Mouse (Mus musculus) heart, postnatal 25 days (tissue): ENCODE data around the gene Shisa6. TPM values are rescaled to one million over a fixed set of nuclear protein-coding genes. Genes with fewer than 3 reads are reported as not detected.
"Not testable (repeated sequence)": the region's sequence is repeated elsewhere in the genome, so short reads cannot be mapped to it uniquely, and the experiment has no call there.

Source experiments
- DNase-seq: peaks from one replicate; pipeline ENCODE4 v3.0.0; 2022; ENCODE audit warnings: low spot score
- intact Hi-C: fragments of 180-260 bp; cut with DNase I; formaldehyde crosslinking; loops from one replicate; pipeline ENCODE4 v1.15.1; 2025
- total RNA-seq, 2 experiments: library from RNA; stranded (reverse); gene quantifications; 2 replicates each; pipeline ENCODE4 v1.2.3; 2021

Shisa6 gene
- total RNA-seq, 2 experiments from 2014 or later = 0.21 to 0.45 TPM

DNA sequence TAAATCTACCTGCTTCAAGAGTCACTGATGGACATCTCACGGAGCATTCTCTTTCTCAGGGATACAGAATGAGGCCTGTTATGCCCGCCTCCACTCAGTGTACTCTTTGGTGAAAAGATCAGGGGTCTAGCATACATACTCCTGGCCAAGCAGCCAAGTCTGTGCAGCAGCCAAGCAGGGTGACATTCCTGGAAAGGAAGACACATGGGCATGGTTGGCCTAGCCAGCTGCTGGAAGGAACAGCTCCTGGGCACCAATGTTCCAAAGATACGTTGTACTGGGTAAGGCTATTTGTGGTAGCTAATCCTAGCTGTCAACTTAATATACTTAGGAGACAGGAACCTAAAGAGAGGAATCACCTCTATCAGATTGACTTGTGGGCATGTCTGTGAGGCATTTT, 31.4 kb downstream of the Shisa6 start:
- no peak for DNase-seq
- intact Hi-C loops = no loop called here

DNA sequence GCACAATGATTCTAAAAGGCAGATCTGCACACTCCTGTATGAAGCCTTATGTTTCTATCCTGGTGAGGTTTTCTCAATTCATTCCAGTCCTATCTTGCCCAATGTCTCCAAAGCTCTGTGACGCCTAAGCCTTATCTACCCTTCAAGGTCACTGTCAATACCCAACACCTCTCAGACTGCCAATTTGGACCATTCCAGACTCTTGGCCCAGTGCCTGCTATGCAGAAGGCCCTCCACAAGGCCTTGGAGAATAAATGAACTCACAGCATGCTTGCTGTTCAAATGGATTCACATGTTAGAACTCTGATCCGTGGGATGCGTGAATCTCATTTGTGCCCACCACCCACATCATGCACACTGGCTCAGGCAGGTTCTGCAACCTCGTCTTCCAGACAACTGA, 38.0 kb downstream of the Shisa6 start:
- intact Hi-C loops = no loop called here
- DNase-seq = peak; percentile 6

DNA sequence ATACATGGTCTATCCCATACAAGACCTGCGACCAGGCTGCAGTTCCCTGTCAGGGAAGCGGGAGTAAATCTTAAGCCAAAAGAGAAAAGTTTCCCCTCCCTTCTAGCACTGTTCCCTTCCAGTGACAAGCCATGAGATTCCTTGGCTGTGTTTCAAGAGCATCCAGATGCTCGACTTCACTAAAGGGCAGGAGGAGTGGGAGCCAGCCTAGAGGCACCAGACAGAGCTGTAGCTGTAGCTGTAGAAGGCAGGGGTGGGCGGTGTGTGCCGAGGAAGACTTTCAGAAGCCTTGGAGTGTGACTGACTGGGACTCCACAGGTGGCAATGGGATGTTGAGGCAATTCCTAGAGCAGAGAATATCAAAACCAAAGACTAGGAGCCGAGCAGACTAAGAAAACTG, 43.3 kb downstream of the Shisa6 start:
- intact Hi-C loops = no loop called here
- no peak for DNase-seq

DNA sequence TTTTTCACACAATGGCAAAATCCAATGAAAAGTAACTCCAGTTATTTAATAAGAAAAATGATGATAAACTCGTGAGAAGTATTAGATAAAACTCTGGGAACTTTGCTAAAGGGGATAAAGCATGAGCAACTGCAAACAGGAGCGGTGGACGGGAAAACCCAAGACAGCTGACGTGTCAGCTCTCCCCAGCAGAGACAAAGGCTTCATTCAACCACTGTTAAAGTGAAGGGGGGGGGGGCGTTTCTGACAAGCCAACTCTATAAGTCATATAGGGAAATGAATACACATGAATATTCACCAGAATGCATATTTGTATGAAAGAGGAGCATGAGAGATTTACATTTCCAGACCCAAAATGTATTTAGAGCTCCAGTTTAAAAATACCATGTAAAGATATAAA, 83.1 kb downstream of the Shisa6 start:
- no peak for DNase-seq
- intact Hi-C loops = no loop called here

DNA sequence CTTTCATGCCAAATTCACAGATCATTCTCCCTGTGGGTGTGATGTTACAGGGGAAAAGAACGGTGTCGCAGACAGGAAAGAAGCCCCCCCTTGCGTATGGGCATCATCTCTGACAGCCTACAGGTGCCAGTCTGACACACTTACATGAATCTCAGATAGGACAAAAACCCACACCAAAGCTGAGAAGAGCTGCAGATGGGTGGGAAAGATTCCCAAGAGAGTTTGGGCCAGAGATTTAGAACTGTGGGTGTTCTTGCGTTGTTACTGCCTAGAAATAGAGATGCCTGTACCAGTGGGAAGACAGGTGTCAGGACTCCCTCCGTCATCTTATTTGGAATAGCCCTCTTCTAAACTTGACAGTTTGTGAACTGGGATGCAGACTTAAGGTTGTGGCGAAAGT, 99.6 kb downstream of the Shisa6 start:
- no peak for DNase-seq
- intact Hi-C loops = no loop called here

DNA sequence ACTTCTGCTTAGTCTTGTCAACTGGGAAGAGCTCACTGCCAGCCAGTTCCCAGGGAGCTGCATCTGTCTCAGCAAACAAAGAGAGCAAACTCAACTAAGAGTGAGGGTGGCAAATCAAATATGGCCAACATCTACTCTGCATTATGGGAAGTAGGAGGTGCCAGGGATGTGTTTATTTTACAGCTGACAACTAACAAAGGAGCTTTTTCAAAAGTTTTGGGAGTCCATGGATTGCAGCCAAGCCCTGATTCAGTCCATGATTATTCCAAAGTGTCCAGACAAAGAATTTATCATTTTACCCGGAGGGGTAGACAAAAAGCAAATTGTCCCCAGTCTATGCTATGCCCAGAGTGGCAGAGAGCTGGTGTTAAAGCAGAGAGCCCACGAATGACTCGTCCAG, 107.5 kb downstream of the Shisa6 start:
- intact Hi-C loops = no loop called here
- DNase-seq = no peak

DNA sequence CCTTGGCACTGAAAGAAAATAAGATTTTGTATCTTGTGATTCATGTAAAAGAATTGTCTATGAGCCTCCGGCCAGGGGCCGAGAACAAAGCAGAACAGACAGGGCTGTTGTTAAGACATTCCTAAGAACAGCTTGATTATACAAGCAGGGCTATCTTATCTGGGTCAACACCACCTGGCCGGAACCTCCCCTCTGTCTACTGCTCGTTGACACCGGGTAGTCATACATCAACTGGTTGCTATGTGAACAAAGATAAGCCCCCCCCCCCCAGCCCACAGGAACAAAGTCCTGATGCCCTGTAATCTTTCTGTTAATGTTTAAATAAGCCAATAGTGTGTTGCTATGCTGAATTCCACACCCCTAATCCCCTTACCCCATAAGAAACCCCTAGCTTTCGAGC, 117.0 kb downstream of the Shisa6 start:
- DNase-seq, intact Hi-C loops: not testable (repeated sequence)

DNA sequence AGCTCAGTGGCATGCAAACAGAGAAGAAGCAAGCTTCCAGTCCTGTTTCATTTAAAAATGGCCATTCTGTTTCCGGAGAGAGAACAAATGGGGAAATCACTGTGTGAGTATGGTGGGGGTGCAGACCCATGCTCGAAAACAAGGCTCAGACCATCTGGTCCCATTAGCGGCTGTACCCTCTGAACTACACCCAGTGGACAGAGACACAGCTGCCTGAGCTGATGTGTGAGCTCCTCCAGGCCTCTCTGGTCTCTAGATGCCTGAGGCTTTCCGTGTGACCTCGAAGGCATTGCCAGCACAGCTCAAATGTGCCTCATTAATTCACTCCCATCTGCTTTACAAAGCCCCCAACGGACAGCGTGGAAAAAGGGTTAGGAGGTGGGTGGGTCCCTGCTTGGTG, 125.7 kb downstream of the Shisa6 start:
- intact Hi-C loops = no loop called here
- DNase-seq = no peak

DNA sequence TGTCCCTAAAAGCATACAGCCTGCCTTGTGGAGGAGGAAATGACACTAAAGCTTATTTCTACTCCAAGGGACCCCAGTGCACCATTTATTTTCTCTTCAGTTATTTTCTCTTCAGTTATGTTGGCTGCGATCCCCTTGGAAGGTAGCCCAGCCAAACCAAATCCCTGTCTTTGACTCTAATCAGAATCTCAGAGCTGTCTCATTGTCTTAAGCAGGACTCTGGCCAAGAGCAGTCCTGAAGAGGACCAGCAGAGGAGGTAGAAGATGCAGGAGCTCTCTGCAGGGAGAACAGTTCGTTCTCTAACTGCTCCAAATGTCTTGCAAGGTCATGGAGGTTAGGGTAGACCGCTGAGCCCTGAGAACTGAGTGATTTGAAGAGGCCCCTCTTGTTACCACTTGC, 138.2 kb downstream of the Shisa6 start:
- intact Hi-C loops = no loop called here
- DNase-seq = no peak

DNA sequence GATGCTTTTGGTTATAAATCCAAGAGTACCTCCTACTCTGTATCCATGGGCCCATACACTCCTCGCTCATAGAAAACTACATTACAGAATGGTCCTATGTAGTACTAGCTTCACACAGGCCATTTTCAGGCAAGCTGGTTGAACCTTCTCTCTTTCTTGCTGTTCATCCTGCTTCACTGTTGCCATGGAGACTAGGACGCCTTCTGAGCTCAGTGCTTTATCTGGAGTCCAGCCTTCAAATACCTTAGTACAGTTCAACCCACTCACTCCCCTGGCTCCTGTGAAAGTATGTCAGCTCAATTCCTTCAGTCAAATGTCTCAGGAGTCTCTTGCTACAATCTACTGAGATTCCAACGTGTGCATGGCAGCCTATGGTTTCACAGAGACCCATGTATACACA, 154.0 kb downstream of the Shisa6 start:
- intact Hi-C loops = no loop called here
- DNase-seq = no peak

DNA sequence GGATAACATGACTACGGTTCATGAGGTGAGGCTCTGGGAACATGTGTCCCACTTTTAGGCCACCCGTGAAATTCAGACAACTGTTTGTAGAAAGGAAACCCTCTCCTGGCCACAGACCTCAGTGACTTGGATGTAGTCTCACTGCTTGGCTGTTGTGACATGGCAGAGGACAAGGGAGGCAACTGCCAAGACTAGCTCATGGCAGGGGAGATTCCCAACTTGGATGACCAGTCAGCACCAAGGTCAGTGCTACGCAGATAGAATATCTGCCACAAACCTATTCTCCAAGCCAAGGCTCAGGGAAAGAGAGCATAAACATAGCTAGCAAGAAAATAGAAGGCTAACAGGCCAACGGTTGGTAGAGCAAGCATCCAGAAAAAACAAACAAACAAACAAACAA, 156.0 kb downstream of the Shisa6 start:
- DNase-seq = no peak
- intact Hi-C loops = no loop called here

DNA sequence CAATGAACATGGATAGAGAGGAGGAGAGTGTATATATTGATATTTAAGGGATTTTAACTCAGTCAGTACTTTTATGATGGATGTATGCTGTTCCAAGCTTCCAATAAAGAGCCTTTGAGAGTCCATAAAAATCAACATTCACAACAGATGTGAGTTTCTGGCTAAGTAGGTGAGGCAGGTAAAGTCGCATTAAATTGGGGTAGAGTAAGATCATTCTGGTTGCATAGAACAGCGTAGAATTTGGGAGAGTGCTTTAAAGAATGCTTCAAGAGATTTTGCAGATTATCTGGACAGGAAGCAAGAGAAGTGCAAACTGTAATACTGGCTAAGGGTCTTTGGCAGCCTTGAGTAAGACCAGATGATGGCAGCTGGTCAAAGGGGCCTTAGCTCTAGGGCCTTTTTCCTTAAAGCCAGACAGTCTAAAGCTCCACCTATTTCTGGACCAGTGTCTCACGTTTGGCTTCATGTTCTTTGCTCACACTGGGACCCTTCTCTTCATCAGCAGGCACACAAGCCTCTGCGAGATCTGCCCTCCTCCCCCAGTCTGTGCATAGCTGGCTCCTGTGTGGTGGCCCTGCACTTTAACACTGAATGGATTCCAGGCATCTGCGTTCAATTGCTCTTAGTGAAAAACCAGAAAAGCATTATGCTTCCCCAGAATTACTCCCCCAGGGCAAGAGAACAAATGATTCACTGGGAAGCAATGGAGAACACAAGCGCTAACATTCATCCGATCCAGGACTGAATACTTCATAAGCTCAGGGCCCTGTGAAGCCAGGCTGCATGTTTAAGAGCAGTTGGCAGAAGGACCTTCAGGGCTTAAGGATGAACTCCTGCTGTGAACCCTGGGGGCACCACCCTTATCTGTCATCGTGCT, 158.7 kb downstream of the Shisa6 start:
- no peak for DNase-seq
- intact Hi-C loops = no loop called here

DNA sequence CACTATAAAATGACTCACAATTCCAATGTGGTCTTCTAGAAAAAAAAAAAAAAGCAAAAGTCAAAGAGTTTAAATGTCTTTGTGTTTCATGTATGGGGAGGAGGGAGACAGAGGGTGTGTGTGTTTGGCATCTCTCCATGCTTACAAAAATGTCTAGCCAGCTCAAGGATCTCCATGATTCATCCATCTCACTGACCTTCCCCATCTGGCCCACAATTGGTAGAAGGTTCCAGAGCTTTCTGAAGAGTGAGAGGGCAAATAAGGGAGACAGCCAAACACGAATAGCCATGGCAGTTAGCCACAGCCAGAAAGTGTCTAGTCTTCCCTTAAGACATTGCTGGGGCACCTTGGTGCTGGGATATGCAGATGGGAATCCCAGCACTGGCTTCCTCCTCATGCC, 166.0 kb downstream of the Shisa6 start:
- no peak for DNase-seq
- intact Hi-C loops = no loop called here

DNA sequence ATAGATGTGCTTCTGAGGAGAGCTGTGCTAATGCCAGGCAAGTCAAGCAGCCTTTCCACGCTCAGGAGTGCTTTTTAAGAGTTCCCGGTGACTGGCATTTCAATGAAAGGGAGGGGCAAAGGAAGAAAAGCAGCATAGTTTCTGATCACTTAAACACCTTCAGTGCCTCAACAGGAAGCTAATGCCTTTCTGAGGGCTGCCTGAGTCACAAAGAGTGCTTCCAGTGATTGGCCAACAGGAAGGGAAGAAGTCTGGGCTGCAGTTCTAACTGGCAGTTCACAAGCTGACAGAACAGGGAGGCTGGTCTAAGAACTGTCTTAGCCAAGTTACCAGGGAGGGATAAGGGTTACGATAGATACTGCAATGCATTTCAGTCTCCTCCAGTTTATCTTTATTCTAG, 180.9 kb downstream of the Shisa6 start:
- intact Hi-C loops = no loop called here
- DNase-seq = no peak

DNA sequence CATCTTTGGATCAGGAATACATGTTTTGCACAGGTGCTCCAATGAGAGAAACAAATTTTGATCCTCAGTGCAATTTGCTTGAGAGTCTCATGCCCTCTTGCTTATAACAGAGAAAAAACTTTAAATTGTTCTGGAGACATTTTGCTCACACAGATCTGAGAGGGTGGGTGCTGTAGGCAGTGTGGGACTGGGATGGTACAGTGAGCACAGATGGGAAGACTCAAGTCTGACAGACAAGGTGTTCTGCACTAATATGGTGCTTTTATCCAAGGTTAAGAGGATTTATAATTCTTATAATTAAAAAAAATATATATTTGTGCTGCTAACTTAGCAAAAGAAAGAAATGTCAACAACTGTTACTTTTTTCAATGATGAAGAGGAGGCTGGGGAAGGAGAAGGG, 189.5 kb downstream of the Shisa6 start:
- DNase-seq = no peak
- intact Hi-C loops = no loop called here

DNA sequence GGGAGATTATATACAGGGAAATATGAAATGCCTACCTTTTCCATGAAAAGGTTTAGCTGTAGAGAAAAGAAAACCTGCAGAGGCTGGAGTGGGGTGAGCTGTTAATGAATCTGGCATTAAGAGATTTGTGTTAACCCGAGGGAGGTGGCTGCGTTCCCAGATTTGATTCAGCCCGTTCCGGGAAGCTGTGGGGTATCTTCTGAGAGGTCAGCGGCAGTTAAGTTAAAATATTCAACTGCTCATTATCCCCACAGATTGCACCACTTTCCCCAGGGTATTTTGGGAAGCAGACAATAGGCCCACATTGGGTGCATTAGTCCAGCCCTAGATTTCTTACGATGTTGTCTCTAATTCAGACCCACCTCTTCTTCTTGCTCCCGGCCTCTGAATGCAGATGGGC, 213.0 kb downstream of the Shisa6 start:
- no peak for DNase-seq

DNA sequence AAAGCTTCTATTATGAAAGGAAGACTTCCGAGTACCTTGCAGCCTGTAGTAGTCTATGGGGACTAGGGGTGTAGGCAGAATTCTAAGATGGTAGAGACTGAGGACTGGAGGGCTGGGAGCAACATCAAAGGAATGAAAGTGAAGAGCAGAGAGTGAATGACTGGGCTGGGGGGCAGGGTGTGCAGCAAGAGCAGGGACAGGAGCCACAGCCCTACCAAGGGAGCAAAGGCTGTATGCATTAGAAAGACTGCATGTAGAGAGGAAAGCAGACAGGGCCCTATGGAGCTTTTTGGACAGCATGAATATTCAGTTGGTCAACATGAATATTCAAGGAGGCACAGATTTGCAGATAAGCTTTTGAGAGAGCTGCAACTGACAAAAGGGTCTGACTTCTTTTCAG, 221.4 kb downstream of the Shisa6 start:
- intact Hi-C loops = no loop called here
- DNase-seq = no peak

More for the DNA sequence above, 213.0 kb downstream of the Shisa6 start:
- intact Hi-C loops = no loop called here

DNA sequence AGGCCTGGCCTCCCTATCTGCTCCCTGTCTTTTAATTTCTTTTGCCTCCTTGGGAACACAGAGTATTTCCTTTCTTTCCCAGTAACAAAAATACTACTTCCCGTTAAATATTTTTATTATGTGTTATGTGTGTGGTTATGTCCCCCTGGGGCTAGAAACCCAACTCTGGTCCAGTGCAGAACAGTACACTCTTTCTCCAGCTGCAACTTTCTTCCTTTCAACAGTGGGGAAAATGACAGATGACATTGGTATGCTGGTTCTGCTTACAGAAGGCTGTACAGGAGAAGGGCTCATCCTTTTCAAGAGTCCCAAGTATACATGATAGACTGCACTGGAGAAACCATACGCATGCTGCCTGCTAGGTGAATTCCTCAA, 251.1 kb downstream of the Shisa6 start:
- no peak for DNase-seq
- intact Hi-C loops = no loop called here

DNA sequence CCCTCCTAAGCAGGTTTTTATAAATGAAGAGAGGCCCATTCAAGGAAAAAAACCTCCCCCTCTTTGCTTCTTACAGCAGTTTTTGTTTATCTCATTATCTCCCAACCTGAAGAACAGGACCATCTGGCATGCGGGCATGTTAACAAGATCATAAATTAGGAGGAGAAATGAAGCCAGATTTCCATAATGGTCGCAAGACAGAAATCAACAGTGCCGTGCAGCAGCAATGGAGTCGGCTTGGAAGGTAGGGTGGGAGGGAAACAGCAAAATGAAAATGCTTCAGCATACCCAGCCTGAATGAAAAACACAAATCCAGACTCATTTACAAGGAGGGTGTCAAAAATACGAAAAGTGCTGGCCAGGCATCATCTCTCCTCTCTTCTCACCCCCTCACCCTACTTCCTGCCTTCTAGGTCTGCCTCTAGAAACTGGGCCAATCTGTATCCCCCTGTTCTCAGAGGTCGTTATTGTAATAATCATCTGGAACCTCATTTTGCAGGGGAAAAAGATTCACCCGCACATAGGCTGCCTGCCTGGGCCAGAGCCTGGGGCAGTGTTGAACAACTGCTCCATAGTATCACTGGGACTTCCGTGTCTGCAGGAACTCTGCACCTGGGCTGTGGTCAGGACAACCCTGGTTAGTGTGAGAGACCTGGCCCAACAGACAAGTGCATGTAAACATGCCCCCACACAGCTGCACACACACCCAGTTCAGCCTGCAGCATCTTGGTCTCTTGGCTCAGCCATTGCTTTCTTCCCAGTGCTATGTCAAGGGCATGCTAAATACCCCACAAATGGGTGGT, 251.7 kb downstream of the Shisa6 start:
- intact Hi-C loops = no loop called here
- DNase-seq = no peak

DNA sequence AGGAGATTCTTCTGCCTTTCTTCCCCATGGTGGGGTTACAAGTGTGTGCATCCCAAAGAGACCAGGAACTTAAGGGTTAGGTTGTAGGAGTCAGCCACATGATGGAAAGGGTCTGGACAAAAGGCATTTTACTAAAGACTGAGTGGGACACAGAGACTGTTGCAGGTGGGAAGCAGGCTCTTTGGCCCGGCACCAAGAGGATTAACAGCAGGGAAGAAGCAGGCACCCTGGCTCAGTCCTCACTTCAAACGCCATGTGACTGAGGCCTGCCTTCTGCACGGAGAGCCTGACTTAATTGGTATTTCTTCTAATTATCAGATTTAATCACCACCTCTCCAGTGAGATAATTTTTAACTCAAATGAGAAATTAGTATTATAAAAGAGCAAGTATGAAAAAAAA, 258.7 kb downstream of the Shisa6 start:
- intact Hi-C loops = no loop called here
- DNase-seq = no peak

DNA sequence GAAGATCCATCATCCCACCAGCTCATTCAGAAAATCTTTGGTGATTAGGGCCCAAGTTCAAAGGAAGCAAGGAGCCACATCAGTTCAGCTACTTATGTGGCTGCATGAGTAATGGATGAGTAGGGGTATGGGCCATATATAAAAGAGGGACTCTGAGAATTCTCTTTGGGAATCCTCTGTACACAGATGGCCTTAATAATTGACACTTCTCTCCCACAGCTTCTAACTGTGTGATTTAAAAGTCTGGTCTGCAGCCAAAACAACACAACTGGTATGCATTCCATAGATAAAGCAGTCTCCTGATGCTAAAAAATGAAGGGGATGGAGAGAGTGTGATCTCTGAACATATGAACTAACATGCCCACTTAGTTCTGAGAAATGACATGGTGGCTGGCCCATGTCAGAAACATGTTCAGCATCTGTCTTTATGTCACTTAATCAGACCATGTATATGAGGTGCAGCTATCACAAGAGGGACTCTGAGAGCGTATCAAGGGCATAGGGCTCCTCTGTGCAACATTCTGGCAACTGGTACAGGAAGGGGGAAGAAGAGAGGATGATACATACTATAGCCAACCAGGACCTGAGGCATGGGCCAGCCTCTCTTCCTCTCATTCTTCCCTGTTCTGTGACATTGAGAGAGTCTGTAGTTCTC, 260.3 kb downstream of the Shisa6 start:
- intact Hi-C loops = no loop called here

More for the DNA sequence above, 260.3 kb downstream of the Shisa6 start:
- DNase-seq = no peak
